Mouse (Mus musculus): ENCODE measurements at regions not wholly inside any gene's neighbourhood (a gene's known extent, or its start where the extent isn't known, plus 50 kb on each side); places are given as distances from the start of the nearest gene placed in this dataset.

GRCm38 (mm10) chr1:92270486-92271058 lies 75.1 kb upstream of the Hdac4 start:
- Histone ChIP-seq H3K9ac (replicated peaks) (no peak overlapping the region), H3K27me3 (no peaks in the 10 kb centered on the region), H3K27ac (no peak overlapping the region), H3K4me1 (replicated peaks) (peaks cover 16% of the 10 kb centered on the region), H3K4me2 (replicated peaks) (no peak overlapping the region), H3K4me3 (replicated peaks) (no peak overlapping the region), H3K36me3 (no peaks in the 10 kb centered on the region), H3K9me3 (peaks cover 2% of the 10 kb centered on the region; the same call in 1 of the 2 replicates)
- WGBS = 62% methylated on average over 6 of the region's 6 CpGs
- ATAC-seq = no peak

DNA sequence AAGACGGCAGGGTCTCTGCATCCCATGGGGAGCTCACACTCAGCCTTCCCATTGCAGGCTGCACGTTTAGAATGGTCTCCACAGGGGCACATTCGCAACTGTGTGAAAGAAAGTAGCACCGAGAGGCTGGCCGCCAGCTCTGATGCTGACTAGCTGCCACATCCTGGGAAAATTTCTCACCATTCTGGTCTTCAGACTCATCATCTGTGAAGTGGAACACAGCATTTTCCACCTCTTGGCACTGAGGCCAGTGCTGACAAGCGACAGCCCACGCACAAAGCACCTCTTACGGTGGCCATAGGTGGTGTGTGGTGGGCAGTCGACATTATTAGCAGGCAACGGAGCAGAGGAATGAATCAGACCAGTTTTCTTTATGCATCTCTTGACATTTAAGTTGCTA lies 74.0 kb upstream of the Hdac4 start:
- Histone ChIP-seq H3K4me3 (replicated peaks) (no peak overlapping the region), H3K4me2 (replicated peaks) (no peak overlapping the region), H3K27ac (no peak overlapping the region), H3K9me3 (no peaks in the 10 kb centered on the region), H3K9ac (replicated peaks) (no peak overlapping the region), H3K4me1 (replicated peaks) (peaks cover 16% of the 10 kb centered on the region), H3K36me3 (no peaks in the 10 kb centered on the region), H3K27me3 (no peaks in the 10 kb centered on the region)
- 41% methylated on average over 10 of the region's 10 CpGs for WGBS
- ATAC-seq = no peak

DNA sequence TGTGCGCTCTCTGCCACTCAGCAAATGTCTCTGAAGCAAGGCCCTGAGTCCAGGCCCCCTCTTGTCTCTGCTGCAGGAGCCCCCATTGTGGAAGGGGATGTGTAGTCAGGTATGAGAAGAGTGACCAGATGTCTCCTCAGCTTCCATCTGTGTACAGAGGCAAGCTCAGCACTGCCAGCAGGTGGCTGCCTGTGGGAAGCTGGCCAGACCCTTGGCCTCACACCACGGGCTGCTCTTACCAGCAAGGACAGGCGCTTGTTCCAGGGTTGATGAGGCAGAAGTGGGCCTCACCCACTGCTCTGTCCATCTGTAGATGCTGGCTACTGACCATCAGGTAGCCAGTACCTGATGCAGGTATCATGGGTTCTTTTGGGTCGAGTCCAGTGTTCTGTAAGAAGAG lies 69.4 kb upstream of the Hdac4 start:
- H3K9me3 ChIP-seq = no peaks in the 10 kb centered on the region
- no peak overlapping the region for H3K4me3 ChIP-seq (replicated peaks)
- no peak overlapping the region for H3K27ac ChIP-seq
- no peak for ATAC-seq
- H3K27me3 ChIP-seq = no peaks in the 10 kb centered on the region
- H3K4me2 ChIP-seq (replicated peaks) = no peak overlapping the region
- no peaks in the 10 kb centered on the region for H3K36me3 ChIP-seq
- peaks cover 11% of the 10 kb centered on the region for H3K4me1 ChIP-seq (replicated peaks)
- H3K9ac ChIP-seq (replicated peaks) = no peak overlapping the region
- WGBS = 84% methylated on average over 4 of the region's 4 CpGs

- H3K9me3 ChIP-seq = no peaks in the 10 kb centered on the region
- WGBS = 61% methylated on average over 23 of the region's 23 CpGs
- H3K4me3 ChIP-seq (replicated peaks) = no peak overlapping the region
- H3K4me2 ChIP-seq (replicated peaks) = no peak overlapping the region
- peaks cover 18% of the 10 kb centered on the region for H3K4me1 ChIP-seq (replicated peaks)
- H3K36me3 ChIP-seq = no peaks in the 10 kb centered on the region
- no peak overlapping the region for H3K9ac ChIP-seq (replicated peaks)
- H3K27ac ChIP-seq = peak overlapping the region; percentile 57
- ATAC-seq = peak; percentile 65
- no peaks in the 10 kb centered on the region for H3K27me3 ChIP-seq
Measured at GRCm38 (mm10) chr1:92259715-92260392, 64.4 kb upstream of the Hdac4 start.

GRCm38 (mm10) chr1:92258026-92258425 lies 62.5 kb upstream of the Hdac4 start:
- no peak overlapping the region for H3K9ac ChIP-seq (replicated peaks)
- no peaks in the 10 kb centered on the region for H3K36me3 ChIP-seq
- ATAC-seq = no peak
- peaks cover 18% of the 10 kb centered on the region for H3K4me1 ChIP-seq (replicated peaks)
- H3K27me3 ChIP-seq = no peaks in the 10 kb centered on the region
- no peak overlapping the region for H3K4me3 ChIP-seq (replicated peaks)
- no peak overlapping the region for H3K4me2 ChIP-seq (replicated peaks)
- no peaks in the 10 kb centered on the region for H3K9me3 ChIP-seq
- no peak overlapping the region for H3K27ac ChIP-seq

DNA sequence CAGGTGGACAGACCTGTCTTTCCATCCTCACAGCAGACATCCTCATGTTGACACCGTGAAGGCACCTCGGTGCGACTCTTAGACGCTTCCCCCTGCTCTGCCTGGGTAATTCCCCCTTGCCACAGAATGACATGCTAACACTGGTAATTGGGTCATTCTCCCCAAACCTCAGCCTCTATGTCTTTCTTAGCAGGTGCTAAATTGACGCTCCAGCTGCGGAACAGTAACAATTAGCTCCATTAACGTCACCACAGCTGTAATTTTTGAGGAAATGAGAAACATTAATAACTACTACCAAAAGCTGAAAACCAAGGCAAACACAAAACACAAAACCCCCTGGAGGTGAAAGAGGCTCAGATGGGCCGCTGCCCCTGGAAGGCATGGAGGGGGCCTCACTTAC lies 57.6 kb upstream of the Hdac4 start:
- Histone ChIP-seq H3K9me3 (no peaks in the 10 kb centered on the region), H3K4me3 (replicated peaks) (no peak overlapping the region), H3K4me1 (replicated peaks) (0 out of 2 replicates have a peak, but pooled peaks cover 5% of the 10 kb centered on the region), H3K4me2 (replicated peaks) (no peak overlapping the region), H3K9ac (replicated peaks) (no peak overlapping the region), H3K27me3 (no peaks in the 10 kb centered on the region), H3K27ac (no peak overlapping the region), H3K36me3 (no peaks in the 10 kb centered on the region)
- 76% methylated on average over 8 of the region's 8 CpGs for WGBS
- no peak for ATAC-seq

- Histone ChIP-seq H3K36me3 (no peaks in the 10 kb centered on the region), H3K9me3 (no peaks in the 10 kb centered on the region), H3K27ac (no peak overlapping the region), H3K4me3 (replicated peaks) (no peak overlapping the region), H3K4me2 (replicated peaks) (no peak overlapping the region), H3K9ac (replicated peaks) (no peak overlapping the region), H3K27me3 (no peaks in the 10 kb centered on the region), H3K4me1 (replicated peaks) (0 out of 2 replicates have a peak, but pooled peaks cover 5% of the 10 kb centered on the region)
- ATAC-seq = no peak
- 83% methylated on average over 9 of the region's 10 CpGs for WGBS
Measured at GRCm38 (mm10) chr1:92250594-92251463, 55.3 kb upstream of the Hdac4 start.

Measured in midbrain, embryonic 13.5 days (tissue).